Mouse (Mus musculus) liver, embryonic 14.5 days (tissue): Measurements from ENCODE around the gene Neurod6.

Source experiments
- CTCF ChIP-seq: IDR thresholded peaks from 2 replicates; pipeline ENCODE4 v1.5.1; 2016; ENCODE audit warnings: antibody characterized with exemption, low read depth, control low read depth
- EP300 ChIP-seq: IDR thresholded peaks from 2 replicates; pipeline ENCODE4 v1.6.1; 2016; ENCODE audit warnings: antibody characterized with exemption, low read depth

DNA sequence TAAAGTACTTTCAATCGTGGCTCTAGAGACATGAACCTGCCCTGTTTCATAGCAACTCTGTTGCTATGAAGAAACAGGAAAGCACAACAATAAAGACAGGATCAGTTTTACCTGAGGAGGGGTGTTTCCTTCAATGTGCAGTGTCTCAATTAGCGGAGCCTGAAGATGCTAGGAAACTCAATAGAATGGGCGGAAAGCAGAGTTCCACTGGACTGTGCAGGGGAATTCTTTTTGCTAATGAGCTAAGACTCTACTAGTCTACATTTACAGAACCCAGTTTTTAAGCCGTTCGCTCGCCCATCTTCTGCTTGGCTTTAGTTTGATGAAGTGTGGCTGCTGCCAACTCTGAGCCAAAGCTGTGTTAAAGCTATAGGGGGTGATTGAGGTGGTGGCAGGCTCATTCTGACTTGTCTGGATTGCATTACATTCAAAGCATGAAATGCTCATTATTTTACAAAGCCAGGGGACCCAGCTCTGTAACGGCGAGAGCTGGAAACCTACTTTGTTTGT lies 33.2 kb downstream of the Neurod6 start:
- TF ChIP-seq CTCF, result no peak
- no peak for TF ChIP-seq EP300
